Mouse (Mus musculus) spleen, embryonic (tissue): ENCODE results near the gene Ccdc36.

Source experiments
- CTCF ChIA-PET: fragments of 350-600 bp; sonication (Branson Sonifier 250); formaldehyde crosslinking; loops from one replicate; lab custom pipeline; 2022; lab: Charles Lee

Gene Ccdc36

GRCm38 (mm10) chr9:108449860-108450259 lies 21.6 kb upstream of the Ccdc36 start:
- CTCF ChIA-PET, result no interaction called here

- CTCF ChIA-PET, result no interaction called here
Observed at GRCm38 (mm10) chr9:108445125-108445524, 16.8 kb upstream of the Ccdc36 start.

- CTCF ChIA-PET, result no interaction called here
Observed at GRCm38 (mm10) chr9:108441236-108441919, 13.1 kb upstream of the Ccdc36 start.

GRCm38 (mm10) chr9:108440485-108440884 lies 12.2 kb upstream of the Ccdc36 start:
- CTCF ChIA-PET, result no interaction called here

DNA sequence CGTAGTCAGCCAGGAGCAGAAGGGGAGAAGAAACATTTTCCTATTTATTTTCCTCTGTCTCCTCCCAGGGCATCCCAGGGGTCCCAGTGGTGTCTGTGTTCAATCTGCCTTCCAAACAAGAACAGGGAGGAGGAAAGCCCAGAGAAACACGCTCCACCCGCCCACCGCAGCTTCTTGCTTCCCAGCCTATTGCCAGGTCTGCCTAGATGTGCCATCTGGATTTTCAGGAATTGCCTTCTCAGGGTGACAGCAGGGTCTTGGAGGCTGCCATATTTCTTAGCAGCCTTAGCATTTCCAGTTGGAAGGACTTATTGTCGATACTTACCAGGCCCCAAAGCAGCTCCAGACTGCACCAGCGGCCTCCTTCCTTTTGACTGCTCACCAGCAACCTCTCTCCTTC lies 10.9 kb upstream of the Ccdc36 start:
- CTCF ChIA-PET, result no interaction called here

DNA sequence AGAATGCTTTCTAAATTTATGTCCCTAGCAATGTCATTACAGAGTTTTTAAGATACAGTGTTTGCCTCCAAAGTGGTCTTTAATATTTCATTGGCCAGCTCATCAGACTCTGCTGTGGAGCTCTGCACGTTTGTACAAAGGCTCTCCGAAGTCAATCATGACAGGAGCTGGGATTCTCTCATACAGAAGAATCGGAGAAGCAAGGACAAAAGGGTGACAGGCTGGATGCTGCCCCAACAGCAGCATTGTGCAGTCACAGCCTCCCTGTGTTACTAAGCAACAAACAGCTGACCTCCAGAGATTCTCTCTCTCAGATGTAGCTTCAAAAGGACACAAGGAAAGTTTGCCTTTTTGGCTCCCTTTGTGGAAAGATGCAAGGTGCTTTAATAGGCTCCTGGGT lies 7.9 kb upstream of the Ccdc36 start, which contains the start of gene BC048562:
TSS of gene BC048562 (plus strand) at position 301 of the 400 bp plus-strand sequence.
- CTCF ChIA-PET, result interaction anchor here (0.5 kb wide), 1 partner anchor 67 kb away, joined by 4 read pairs; no protein-coding TSS in a partner anchor

DNA sequence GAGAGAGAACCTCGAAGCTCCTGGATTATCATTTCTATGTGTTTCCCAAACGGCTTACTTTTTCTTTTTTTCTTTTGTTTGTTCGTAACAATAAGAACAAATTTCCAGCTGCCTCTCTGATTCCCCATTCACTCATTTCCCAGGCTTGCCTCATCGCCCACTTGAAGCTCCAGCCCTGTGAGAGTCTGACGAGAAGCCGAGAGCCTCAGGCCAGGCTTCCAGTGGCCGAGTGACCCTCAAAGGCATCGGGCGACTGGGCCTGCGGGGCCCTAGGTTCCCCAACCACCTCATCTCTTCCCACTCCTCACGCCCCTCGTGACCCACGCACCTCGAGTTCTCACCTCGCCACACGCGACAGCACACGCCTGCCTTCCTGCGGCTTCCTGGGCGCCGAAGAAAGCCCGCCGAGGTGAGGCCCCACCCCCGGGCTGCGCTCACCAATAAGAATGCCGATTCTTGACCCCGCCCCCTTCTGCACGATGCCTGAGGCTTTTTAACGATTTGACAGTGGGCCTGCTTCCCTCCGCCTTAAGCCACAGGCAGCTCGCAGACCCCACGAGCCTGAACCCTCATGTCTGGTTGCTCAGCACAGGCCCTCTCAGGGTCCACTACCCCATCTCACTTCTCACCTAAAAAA lies 3.3 kb upstream of the Ccdc36 start:
- CTCF ChIA-PET, result interaction anchor here (0.6 kb wide), 1 partner anchor 146 kb away, joined by 5 read pairs; no protein-coding TSS in a partner anchor

DNA sequence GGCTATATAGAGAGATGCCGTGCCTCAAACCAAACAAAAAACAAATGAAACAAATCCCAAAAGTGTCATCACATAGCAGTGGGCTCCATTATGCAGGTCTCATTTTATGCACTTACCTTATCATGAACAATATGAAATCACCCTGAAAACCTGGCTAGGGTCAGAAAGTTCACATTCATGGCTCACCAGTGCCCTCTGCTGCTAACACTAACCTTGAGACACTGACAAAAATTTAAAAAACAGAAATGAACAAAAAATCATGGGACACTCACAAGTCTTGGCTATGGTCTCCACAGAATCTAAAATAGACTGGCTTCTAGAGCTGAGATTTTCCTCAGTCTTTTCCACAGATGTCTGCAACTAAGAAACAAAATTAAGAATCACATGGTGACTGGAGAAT lies 16.1 kb downstream of the Ccdc36 start:
- CTCF ChIA-PET, result no interaction called here

DNA sequence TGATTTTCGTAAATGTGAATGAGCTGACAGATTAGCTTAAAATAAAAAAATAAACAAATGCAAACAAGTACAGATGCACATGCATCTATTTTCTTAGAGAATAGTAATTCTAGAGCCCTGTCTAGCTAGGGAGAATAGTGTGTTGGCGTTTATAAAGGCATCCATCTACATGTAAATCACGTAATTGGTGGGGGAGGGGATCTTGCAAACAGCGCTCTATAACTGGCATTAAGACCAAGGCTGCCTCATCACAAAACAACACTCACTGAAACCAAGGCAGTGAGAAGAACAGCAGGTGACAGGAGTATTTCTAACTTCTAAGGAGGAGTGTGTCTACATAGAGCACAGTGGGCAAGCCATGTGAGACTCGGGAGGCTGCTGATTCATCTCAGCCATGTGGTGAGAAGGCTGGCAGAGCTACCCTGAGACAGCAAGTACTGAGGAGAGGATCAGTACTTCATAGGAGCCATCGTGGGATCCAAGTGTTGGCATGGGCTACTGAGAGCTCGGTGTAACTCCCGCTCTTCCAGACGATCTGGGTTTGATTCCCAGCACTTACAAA lies 16.8 kb downstream of the Ccdc36 start:
- CTCF ChIA-PET, result no interaction called here

DNA sequence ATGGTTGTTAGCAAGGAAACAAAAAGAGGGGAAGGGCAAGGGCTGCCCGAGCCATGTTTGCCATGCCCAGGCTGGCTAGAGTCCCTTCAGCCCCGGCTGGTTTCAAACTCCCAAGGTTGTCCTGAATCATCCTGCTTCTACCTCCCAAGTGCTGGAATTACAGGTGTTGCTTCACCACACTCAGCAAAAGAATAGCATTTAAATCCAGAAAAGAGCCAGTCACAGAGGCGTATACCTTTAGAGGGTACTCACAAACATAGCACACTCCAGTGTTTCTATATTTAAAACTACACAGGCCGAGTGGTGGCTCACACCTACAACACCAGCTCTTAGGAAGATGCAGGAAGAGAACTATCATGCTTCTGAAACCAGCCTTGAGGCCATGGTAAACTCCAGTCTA lies 18.7 kb downstream of the Ccdc36 start:
- CTCF ChIA-PET, result no interaction called here

GRCm38 (mm10) chr9:108404451-108404850 lies 23.8 kb downstream of the Ccdc36 start:
- CTCF ChIA-PET, result no interaction called here

DNA sequence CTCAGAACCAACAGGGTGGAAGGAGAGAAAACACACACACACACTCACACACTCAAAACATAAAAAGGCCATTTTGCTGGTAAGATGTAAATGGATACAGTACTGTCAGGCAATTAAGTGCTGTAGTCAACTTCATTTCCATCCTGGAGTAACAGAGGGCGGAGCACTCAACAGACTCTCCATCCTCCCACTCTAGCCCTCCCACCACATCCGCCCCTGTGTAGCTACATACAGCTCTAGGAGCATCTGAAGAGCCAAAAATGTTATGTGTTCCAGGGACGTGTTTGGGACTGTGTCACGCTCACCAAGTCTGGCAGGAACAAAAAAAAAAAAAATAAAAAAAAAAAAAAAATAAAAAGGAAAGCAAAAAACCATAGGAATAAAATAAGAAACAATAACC lies 25.2 kb downstream of the Ccdc36 start:
- CTCF ChIA-PET, result interaction anchor here (1.0 kb wide), 1 partner anchor 49 kb away, joined by 6 read pairs; no protein-coding TSS in a partner anchor

DNA sequence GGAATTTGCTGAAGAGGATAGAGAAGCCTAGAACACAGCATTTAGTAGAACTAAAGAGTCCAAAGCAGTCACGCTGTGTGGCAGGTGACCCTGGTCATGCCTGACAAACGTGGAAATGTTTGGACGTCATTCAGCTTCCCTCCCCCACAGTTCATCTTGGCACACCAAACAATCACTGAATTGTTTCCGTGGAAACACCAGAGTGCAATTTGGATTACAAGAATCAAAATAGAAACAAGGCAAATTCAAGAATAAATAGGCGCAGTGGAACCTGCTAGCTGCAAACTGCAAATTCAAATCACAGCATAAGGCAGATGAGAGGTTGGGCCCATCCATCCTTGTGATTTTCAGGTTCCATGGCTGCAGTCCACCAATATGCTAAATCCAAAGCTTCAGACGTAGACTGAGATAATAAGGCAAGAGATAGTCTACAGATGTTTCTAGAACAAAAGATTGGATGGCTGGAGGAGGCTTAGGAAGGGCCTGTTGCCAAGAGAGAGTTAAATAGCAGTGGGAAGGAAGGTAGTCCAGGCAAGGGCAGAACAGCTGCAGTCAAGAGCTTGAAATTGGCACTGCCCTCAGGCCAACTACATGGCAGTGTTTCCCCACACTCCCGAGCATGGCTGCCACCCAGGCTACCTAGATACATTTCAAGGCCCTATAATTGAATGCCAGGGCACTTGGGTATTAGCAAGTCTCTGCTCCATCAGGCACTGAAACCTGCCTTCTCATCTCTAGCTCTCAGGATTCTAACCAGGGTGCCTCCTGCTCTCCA lies 26.9 kb downstream of the Ccdc36 start:
- CTCF ChIA-PET, result no interaction called here

DNA sequence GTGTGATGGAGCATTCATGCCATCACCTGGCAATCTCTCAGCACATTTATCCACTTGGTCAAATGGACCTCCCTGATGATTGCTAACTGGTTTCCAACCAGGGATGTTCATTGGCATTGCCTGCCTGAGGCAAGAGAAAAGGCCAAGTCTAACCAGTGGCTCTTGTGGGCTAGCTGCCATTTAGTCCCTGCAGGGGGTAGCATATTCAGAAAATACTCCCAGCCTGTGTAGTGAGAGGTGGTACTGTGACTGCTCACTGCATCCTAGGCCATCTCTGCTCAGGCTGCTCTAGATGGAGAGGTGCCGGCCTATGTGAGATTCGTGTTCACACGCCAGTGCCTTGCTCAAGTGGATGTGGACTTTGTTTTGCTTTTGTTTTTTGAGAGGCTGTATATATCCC lies 30.0 kb downstream of the Ccdc36 start:
- CTCF ChIA-PET, result no interaction called here

DNA sequence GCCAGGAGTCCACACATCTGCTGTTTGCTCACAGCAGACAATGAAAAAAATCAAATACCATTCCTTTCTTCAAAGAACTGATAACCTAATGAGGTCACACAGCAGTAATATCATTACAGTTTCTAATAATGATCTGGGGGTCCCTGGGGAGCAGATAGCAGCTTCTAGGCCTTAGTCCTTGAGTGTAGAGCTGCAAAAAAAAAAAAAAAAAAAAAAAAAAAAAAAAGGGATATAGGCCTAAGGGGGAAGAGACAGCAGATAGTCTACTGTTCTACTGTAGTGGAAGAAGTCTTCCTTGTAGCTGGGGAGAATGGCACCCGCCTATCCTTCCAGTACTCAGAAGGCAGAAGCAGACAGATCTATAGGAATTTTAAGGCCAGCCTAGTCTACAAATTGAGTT lies 32.9 kb downstream of the Ccdc36 start:
- CTCF ChIA-PET, result no interaction called here

GRCm38 (mm10) chr9:108394191-108394590 lies 34.1 kb downstream of the Ccdc36 start:
- CTCF ChIA-PET, result no interaction called here

DNA sequence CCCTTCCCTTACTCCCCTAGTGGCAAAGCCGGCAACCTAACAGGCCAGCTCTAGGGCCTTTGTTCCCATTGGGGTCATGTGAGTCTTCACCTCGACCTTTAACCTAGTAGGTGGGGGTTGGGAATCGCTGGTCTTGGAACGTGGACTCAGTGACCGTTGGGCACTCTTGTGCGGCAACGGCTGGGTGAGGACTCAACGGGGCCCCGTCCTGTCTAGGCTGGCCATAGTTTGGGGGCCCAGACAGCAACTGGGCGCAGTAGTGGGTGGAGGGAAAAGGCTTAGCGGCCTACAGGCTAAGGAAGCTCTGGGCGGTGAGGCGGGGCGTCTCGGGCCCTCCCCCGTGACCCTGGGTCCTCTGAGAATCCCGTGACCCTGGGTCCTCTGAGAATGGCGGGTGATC lies 35.6 kb downstream of the Ccdc36 start, which contains the start of gene 1700102P08Rik:
TSS of gene 1700102P08Rik (plus strand) at position 130 of the 400 bp plus-strand sequence.
- CTCF ChIA-PET, result no interaction called here

DNA sequence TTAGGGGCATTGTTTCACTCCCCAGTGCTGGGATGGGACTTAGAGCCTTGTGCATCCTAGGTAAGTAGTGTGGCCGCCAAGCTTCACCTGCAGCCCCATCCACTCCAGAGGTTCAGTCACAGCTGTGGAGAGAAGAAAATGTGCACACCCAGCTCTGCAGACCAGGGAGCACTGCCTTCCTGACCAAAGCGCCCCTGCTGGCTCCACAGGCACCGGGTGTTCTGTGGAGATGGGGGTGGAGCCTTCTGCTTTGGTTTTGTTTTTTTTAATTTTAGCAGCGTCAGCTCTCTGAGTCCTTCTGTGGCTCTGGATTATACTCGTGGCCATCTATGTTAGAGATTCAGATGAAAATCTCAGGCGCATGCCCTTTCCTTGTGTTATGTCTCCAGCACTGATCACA lies 39.1 kb downstream of the Ccdc36 start:
- CTCF ChIA-PET, result no interaction called here

GRCm38 (mm10) chr9:108388601-108389000 lies 39.7 kb downstream of the Ccdc36 start:
- CTCF ChIA-PET, result no interaction called here

DNA sequence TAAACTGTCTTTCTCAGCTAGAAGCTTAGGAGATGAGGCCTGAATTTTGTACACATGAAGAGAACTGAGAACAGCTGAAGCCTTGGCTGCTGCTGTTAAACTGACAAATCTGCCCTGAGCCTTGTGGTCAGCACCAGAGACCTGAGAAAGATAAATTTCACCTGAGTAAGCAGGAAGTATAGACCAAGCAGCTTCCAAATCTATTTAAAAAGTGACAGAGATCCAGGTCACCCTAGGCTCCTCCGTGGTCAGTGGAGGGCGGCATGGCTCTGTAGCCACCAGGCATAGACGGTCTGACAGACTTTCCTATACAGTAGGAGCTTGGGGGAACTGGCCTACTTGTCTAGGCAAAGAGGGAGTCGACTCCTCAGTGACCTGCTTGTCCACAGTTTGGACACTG lies 41.5 kb downstream of the Ccdc36 start:
- CTCF ChIA-PET, result no interaction called here

- CTCF ChIA-PET, result no interaction called here
Observed at GRCm38 (mm10) chr9:108385006-108385405, 43.3 kb downstream of the Ccdc36 start.

DNA sequence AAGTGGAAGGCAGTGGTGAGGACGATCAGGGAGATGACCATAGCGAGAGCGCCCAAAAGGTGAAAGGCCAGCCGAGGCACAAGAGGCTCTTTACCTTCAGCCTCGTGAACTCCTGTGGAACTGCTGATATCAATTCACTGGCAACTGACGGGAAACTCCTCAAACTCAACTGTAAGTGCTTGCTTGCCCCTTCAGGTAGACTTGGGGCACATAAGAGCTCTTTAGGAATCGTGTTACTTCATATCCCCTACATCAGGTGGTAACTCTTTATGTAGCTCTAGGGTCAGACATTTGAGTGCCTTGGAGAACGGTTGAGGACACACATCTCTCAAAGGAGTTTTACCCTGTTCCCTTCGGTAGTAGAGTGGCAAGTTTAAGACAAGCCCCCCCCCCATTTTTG lies 46.9 kb downstream of the Ccdc36 start:
- CTCF ChIA-PET, result no interaction called here
